Mouse (Mus musculus) forelimb bud, embryonic 11.5 days (tissue): ENCODE results near the gene Tmem182.

Experiments
- DNase-seq: peaks from one replicate; pipeline ENCODE4 v3.0.0-alpha.2; 2012; ENCODE audit warnings: low read depth, low spot score

The Tmem182 gene

DNA sequence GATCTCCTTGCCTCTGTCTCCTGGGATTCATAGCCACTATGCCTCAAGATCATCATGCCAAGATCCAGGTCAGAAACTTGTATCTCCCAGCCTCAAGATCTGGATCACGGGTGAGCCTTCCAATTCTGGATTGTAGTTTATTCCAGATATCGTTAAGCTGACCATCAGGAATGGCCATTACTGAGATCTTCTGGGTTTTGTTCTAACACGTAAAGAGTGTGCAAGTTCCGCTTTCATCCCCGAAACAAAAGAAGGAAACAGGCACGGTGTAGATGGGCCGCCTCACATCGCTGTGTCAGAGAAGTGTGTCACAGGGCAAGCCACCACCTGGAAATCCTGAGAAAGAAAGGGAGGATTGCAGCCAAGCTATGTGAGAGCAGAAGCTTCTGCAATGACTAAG is 6.3 kb upstream of the Tmem182 start:
- DNase-seq = no peak

DNA sequence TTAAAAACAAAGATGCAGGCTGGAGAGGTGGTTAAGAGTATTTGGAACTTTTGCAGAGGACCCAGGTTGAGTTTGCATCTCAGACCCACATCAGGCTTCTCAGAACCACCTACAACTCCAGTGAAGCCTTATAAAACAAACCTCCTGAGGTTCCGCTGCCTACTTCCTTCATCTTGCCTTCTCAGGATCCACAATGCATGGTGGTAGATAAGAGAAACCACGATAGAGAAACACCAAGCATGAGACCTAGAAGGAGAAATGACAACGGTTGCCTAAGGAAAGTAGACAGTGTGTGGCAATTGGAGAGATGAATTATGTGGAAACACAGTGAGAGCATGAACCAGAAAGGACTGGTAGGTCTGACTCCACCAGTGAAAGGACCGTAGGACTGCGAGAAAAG is 4.5 kb upstream of the Tmem182 start:
- no peak for DNase-seq

DNA sequence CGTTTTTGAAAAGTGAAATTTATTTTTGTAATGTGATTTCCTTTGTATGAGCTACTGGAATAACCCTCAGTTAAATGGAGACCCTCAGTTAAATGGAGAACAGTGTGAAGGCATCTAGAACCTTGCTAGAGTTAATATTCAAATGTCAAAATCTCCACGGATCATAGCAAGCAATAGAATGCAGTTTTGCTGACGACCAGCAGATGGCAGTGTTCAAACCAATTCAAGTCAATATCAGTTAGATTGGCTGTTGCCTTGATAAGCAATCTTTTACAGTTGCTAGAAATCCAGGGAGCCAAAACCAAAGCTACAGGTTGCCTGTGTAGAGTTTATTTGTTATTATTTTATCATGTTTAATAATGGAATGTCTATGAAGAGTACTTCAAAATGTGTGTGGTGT is 2.6 kb upstream of the Tmem182 start:
- peak; percentile 57 for DNase-seq

DNA sequence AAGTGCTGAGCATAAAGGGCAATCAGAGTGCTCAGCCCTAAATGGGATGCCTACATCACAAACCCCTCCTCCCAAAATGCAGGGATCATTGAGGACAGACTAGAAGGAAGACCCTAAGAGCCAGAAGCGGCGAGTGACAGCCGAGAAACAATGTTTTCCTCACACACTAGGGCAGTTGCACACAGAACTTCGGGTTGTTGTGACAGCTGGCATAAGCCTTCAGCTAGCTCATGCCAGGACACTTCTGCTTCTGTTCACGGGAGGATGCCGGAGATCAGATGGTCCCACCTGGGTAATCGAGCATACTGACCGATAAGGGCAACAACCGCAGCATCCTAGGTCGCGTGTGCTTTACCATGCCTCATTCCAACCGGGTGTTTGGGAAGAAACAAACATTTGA is 1.3 kb upstream of the Tmem182 start:
- DNase-seq = no peak

DNA sequence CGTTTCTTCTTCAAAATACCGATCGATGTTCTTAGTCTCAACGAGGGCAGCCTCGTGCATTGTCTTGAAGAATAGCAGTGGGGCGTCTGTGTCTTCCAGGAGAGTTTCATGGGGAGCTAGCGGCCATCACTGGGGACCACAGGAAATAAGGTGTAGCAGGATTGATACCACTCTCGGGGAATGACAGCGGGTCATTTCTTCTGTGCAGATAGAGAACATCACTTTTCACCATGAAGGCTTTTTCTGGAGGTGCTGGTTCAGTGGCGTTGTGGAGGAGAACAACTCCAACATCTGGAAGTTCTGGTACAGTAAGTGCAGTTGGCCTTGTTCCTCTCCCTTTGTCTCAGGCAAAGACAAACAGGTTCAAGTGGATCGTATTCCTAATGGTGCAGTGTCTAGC is 490 bp downstream of the Tmem182 start:
- no peak for DNase-seq

DNA sequence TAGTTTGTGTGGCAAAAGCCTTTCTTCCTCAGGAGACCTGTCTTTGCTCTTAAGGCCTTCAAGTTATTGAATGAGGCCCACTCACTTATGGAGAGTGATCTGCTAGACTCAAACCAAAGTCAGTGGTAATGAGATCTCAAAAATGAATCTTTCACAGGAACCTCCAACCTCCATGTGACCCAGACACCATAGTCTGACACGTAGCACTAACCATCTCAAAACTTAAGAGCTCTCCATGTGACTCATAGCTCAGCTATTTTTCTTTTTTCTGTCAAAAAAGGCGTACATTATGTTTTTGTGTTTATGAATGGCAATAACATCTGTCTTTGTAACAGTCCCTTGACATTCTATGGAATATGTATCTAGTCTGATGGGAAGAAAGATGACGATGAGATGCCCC is 3.2 kb downstream of the Tmem182 start:
- no peak for DNase-seq

DNA sequence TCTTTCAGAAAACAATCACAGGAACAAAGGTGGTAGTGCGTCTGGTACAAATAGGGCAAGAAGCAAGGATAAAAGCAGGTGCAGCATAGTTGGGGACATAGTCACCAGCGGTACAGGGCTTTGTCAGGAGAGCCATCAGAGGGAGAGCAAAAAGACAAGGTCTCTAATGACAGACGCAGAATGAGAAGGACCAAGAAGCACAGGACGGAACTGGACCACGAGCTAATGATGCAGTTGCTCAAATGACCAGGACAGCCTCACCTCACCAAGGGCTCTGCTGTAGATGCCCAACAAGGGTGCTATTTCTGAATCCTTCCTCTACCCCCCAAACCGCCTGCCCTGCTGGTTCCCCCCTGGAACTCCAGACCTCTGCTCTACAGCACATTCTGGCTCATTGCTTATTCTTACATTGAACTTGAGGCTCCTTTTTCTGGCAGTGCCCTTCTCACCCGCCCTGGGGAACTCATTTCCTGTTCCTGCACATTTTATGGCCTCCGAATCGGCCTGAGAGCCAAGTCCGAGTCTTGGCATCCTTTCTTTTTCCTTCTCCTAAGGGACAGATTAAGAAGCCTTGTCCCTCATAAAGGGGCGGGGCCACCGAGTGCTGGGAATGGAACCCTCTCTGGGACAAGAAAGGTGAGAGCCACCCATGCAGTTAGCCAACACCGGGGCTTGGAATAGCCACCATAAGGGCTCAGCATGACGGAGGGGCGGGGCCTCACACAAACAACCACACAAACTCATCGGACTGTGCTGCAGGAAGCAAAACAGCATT is 9.9 kb downstream of the Tmem182 start:
- peak; percentile 19 for DNase-seq

DNA sequence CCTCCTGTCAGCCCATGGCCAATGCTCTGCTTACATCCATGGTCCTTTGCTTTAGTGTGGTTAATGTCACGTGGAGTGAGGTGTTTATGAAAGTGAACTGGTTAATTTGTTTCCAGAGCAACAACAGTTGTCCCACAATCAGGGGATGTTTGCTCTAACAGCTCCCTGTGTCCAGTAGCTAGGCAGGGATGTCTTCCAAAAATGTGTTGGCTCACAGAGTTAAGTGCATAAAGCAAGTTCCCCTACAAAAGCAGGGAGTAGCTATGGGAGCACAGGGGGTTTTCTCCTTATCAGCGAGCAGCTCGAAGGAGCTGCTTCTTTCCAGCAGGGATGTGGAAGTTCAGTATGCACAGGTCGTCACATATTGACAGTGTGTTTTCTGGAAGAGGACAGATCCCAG is 19.1 kb downstream of the Tmem182 start:
- no peak for DNase-seq

DNA sequence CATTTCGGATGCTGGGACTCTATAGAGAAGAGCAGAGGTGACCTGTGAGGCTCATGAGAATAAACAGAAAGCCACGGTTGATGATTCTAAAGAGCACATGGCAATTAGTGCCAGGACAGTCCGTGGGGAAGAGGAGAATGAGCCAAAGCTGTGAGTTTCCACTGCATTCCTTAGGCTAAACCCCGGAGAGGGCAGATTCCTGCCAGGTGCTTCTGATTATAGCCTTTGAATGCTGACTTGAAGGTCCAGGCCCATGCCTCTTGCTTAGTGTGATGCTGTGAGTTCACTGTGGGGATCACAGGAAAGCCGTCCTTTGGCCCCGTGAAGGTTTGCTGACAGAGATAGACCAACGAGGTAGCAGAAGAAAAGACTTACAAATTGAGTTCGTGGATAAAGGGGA is 19.5 kb downstream of the Tmem182 start:
- DNase-seq = peak; percentile 49

DNA sequence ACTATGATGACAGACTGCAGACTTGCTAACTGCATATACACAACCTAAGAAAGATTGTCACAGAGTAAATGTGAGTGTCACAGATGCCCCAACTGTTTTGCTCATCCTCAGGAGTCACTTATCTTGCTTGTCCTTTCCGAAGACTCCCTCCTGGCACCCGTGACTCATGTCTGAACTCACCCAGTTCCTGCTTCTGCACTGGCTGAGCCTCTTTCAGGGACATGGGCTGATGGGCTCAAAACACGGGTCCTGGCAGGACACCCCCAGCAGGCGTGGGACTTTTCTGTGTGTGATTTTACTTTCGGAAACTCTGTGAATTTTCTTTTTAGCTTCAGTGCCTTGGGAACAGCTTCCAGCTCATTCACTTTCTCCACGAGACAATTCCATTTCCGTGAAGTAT is 20.4 kb downstream of the Tmem182 start:
- DNase-seq = no peak

DNA sequence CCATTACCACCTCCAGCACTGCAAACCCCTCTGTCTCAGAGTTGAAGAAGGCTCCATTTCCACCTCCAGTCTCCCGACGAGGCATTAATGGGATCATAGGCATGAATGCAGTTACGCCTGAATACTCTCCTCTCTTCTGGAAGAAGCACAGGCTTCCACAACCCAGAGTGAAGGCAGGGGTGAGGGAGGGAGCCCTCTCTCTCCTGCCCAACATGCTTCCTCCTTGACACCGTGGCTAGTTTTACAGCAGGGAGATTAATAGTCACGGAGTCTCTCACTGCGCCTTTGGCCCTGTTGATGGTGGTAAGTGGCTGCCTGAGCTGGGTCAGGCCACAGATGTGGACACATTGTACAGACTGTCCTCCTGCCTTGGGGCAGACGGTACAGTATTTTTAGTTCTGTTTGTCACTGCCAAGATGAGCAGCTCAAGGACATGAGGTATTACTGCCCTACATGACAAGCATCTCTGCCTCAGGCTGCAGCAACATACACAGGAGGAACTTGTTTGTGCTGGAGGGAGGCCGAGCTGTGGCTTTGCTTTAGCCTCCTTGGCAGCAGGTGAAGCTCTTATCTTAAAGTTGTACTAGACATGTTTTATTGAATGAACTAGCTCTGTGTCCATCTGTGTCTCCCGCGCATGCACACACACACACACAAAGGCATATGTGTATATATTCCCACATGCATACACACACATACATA is 24.0 kb downstream of the Tmem182 start:
- no peak for DNase-seq

DNA sequence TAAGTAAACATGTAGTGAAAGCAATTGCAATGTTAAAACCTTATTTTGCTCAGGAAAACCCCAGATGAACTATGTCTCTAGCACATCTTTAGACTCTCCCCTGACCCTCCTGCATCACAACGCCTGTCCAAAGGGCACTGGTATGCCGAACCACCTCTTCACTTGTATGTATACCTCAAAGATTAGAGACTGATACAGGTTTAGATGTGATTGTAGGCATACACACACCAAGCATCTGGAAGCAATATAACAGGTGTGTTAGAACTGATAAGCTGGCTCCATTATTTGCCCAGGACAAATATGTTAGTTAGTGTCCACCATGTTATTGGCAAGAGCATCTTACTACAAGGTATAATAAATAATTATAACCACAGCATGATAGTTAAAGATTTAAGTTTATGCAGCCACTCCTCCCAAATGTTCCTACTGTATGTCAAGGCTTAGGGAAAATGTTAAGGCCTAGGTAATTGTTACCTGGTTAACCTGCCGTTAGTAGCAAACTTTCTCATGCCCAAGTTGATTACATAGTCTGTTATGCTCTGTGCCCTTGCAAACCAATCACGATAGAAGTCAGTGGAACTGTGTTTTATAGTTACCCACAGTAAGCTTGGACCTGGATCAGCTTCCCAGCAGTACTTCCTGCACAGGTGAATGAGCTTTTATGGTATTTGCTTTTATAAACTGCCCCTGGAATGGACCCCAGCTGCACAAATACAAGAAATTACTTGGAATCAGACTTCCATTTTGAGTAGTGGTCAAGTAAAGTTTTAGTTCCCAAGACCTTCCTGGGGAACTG is 25.5 kb downstream of the Tmem182 start:
- DNase-seq = no peak

DNA sequence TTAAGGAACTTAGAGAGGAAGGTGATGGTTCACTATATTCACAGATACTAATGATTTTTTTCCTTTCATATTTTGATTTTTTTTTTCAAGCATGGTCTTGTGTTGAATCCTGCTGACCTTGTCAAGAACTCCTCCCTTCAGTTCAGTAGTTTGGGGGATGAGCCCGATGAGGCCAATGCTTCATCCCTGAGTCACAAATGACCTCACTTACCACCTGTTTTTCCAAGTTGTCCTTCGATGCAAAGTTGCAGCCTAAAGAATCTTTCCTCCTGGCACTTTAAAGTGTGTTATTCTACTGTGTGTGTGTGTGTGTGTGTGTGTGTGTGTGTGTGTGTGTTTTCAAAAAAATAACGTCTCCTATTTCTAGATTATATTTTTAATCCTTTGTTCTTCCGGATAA is 30.1 kb downstream of the Tmem182 start:
- no peak for DNase-seq

DNA sequence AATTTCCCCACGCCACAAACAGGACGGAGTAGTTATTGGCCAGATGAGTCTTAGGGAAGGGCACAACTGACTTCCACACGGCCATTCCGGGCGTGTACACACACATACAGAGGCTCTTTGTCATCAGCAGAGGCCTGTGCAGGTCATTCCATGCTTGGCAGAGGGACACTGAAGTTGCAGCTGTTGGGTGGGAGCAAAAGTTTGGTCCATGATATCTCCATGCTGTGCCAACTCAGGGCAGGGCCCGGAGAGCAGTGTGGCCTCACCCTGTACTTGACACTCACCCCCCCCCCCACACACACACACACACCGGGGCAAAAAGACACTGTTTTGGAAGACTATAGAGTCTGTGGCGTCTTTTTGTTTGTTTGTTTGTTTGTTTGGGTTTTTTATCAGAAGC is 35.2 kb downstream of the Tmem182 start:
- no peak for DNase-seq

DNA sequence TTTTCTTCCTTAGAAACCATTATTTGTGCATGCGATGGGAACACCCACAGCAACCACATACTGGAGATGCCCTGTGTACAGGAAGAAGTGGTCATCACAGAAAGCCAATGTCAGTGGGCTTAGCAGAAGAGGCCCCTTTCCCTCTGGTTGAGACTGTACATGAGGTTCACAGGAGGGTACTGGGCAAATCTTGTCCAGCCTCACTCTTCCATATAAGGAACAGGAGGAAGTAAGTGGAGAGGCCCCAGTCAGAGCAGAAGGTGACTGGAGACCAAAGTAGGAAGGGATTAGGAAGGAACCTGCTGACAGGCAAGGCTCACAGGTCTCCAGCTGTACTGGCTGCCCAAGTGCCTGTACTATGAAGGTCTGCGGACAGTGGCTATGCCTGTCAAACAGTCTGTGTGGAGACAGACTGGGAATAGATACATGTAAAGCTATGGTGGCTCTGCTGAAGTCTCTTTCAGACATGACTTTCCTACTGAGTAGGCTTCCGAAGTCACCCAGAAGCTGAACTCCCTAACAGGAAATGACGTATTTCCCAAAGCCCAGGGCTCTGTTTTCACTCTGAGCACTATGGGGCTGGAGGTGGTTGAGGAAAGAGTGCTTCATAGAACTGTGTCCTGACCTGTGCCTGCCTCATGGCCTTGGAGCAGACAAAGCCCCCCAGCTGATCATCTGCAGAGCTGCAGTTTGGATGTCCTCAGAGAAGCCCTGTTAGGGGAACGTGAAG is 35.8 kb downstream of the Tmem182 start:
- no peak for DNase-seq

DNA sequence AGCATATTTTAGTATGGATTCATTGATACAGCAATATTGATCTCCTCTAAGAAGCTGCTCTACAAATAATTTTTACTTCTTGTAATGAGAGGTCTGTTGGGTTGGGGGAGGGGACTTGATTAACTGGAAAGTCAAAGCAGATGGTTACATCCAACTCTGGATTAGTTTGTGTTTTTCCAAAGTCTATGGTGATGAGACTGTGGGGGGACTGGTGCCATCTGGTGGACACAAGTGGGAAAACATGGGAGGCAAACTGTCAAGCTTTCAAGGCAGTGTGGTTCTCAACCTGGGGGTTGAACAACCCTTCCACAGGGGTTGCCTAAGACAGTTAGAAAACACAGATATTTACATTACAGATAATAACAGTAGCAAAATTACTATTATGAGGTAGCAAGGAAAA is 39.2 kb downstream of the Tmem182 start:
- DNase-seq = peak; percentile 66

DNA sequence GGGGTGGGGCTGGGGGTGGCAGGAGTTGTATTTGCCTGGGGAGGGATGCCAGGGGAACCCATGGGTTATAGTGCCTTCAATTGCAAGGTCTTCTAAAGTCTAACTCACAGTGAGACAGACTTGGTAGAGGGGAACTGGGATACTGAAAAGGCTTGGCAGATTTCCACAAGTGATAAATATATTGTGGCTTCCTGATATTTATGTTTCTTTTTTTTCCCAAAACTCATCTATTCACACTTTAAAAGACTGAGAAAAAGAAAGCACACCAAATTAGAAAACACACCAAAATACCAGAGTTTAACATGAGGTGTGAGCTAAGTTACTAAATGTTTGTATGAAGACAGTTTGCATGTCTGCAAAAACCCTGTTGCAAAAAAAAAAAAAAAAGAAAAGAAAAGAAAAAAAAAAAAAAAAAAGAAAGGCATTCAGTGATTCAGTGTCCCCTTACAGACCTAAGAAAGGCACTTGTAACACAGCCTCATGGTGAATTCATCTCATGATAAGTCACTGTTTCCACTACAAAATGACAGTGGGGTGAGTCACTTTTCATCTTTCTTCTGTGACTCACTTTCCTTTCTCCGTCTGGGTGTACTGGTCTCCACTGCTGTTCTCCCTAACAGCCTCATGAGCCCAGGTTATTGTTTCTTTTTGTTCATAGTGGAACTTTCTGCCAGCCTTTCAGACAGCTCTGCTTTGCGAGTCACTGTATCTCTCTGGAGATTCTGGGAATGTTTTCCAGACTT is 42.0 kb downstream of the Tmem182 start:
- DNase-seq = no peak

DNA sequence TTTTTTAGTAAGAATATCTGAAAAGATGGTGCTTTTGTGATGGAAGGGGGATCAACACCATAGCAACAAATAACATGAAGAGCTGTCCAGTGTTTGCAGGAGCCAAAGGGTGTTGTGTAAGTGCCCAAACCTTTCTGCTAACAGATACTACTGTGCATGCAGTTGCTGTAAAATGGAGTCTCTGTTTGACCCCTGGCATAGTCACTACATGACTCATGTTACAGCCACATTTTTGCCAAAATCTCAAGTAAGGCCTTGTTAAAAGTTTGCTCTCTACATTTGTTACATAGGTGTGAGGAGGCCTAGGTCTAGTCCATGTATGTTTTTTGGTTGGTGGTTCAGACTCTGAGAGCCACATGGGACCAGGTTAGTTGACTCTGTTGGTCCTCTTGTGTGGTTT is 45.9 kb downstream of the Tmem182 start:
- DNase-seq = no peak

DNA sequence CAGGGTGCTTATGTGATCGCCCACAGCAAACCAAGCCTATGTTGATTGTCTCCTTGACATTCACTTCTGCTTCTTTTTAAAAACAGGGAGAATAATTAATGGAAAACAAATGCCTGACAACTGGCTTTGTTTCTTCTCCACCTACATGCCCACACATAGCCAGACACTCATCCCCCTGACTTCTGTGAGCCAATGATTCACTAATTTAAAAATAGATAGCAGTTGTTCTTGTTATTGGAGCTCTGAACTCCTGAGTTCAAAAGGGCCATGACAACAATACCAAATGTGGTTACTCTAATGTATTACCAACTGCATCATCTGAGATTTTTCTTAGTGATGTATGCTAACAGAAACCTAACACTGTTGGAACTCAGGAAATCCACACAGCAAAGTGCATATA is 49.9 kb downstream of the Tmem182 start:
- DNase-seq = no peak

DNA sequence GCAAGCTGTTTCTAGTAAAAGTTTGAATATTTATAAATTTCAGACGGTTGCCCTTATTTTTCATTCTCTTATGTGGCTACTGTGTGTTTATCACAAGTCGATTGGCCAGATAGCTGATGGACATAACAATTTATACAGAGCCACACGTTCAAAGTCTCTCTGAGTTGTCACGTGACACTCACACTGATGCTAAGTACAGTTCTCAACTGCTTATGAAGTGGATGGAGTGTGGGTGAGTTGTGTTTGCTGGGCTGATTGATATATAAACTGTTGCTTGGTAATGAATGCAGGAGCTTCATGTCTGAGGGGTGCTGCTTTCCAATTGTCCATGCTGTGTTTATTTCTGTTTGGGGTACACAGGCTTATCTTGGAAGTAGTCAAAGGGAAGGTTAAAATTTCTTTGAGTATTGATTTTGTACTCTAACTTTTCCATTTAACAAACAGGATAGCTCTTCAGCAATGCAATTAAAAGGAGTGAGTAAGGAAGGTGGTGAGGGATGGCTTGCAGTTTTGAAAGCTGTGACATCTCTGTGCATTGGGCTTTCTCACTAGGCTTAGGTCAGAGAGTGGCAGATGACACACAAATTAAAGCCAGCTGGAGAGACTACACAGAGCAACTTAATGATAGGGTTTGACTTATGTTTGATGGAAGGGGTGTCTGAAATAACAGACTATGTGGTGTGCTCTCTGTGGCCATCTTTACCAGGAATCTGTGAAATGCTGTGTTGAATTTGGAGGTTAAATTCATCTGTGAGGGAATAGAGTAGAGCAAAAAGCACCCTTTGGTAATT is 51.6 kb downstream of the Tmem182 start:
- no peak for DNase-seq
